Mouse (Mus musculus) hindbrain, embryonic 12.5 days (tissue): Measurements from ENCODE around the gene Cd300c. TPM values are rescaled to one million over a fixed set of nuclear protein-coding genes. Genes with fewer than 3 reads are reported as not detected.
"Not testable (repeated sequence)": the region's sequence is repeated elsewhere in the genome, so short reads cannot be mapped to it uniquely, and the experiment has no call there.

Experiments used
- ATAC-seq: fragments of 200-750 bp; cut with Nextera tagmentation; 2 replicates; pipeline ENCODE4 v1.8.0; 2017; ENCODE audit warnings: moderate TSS enrichment; ENCODE audit not compliant: low FRiP score
- H3K27ac ChIP-seq: fragments of 300-500 bp; sonication (generic); 2 replicates; pipeline ENCODE4 v1.5.1; 2016; ENCODE audit warnings: mild to moderate bottlenecking
- H3K27me3 ChIP-seq: fragments of 300-500 bp; sonication (generic); 2 replicates; pipeline ENCODE4 v1.6.1; 2016; ENCODE audit warnings: mild to moderate bottlenecking
- H3K36me3 ChIP-seq: fragments of 300-500 bp; sonication (generic); 2 replicates; pipeline ENCODE4 v1.6.1; 2016; ENCODE audit warnings: mild to moderate bottlenecking
- H3K4me1 ChIP-seq: fragments of 300-500 bp; sonication (generic); 2 replicates; pipeline ENCODE4 v1.6.1; 2016
- H3K4me2 ChIP-seq: fragments of 300-500 bp; sonication (generic); replicated peaks from 2 replicates; pipeline ENCODE4 v1.6.1; 2016; ENCODE audit warnings: mild to moderate bottlenecking
- H3K4me3 ChIP-seq: fragments of 300-500 bp; sonication (generic); 2 replicates; pipeline ENCODE4 v1.5.1; 2016; ENCODE audit warnings: mild to moderate bottlenecking
- H3K9ac ChIP-seq: fragments of 300-500 bp; sonication (generic); 2 replicates; pipeline ENCODE4 v1.6.1; 2016; ENCODE audit warnings: mild to moderate bottlenecking, moderate library complexity
- H3K9me3 ChIP-seq: fragments of 300-500 bp; sonication (generic); replicated peaks from 2 replicates; pipeline ENCODE4 v1.6.1; 2016; ENCODE audit warnings: mild to moderate bottlenecking
- WGBS: fragments of 180-500 bp; shearing (Covaris S2); methylation state at CpG from one replicate; pipeline ENCODE4 v1.1.7; 2016; 5-methylcytosine and 5-hydroxymethylcytosine counted together
- polyA plus RNA-seq: library from polyadenylated mRNA; unstranded; fragments of >200 nt; fragmentation: Nextera tagmentation; extraction: Ambion mirVana; gene quantifications from 2 replicates; pipeline ENCODE4 v1.2.1, GENCODE M21; 2016

Gene Cd300c
- not detected in 2 replicates for polyA plus RNA-seq

- Histone ChIP-seq H3K27ac (no peak within 1 kb of the TSS), H3K27me3 (no peaks in the 10 kb centered on the region), H3K36me3 (no peaks in the 10 kb centered on the region), H3K9me3 (peaks cover under 1% of the 10 kb centered on the region; the same call in 1 of the 2 replicates), H3K4me1 (no peaks in the 10 kb centered on the region), H3K4me3 (no peak within 1 kb of the TSS), H3K4me2 (no peak within 1 kb of the TSS), H3K9ac (no peak within 1 kb of the TSS)
- WGBS: 79% methylated on average over 9 of the region's 9 CpGs
- no peak for ATAC-seq
Measured at GRCm38 (mm10) chr11:114968752-114969207, at the start of gene Cd300c. Gene Cd300c (minus strand): TSS chr11:114969157.

DNA sequence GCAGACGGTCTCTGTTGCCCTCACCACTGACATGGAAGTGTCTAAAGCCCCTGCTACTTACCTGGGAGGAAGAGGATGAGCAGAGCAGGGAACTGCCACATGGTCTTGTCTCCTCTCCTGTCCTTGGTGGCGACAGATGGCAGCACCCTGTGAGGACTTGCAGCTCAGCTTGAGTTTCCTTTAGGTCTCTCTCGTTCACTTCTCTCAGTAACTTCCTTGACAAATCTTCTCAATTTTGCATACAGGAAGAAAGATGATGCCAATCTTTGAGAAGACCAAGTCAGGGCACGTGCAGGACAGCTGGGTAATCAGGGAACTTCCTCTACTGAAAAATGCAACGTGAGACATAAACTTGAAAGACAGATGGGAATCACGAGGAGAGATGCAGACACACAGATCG lies 47.1 kb upstream of the Cd300c start, which contains the start of gene Cd300ld2:
Gene Cd300ld2 (minus strand): TSS at position 101 of the 400 bp plus-strand sequence.
- ATAC-seq, H3K9me3 ChIP-seq, H3K36me3 ChIP-seq, H3K4me1 ChIP-seq, H3K27ac ChIP-seq, H3K9ac ChIP-seq, H3K4me3 ChIP-seq, H3K27me3 ChIP-seq, H3K4me2 ChIP-seq: not testable (repeated sequence)
- WGBS: no CpG with 5 or more reads among the region's 7 CpGs

DNA sequence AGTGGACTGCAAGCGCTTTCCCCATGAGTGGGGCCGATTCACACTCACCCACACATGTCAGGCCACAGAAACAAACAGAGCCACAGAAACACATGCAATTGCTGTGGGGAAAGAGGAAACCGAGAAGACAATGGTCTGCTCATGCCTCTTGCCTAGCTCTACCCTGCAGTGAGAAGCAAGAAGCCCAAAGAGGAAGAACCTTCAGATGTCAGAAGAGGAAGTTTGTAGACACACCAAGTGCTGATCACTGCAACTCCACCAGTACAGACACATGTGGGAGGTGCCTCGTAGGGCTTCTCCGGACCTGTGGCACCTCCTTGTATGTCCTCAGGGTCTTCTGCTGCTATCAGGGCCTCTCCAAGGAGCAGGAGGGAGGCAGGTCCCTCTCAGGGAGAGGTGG lies 35.1 kb upstream of the Cd300c start:
- no peak for ATAC-seq
- H3K4me2 ChIP-seq: no peak overlapping the region
- 89% methylated on average over 5 of the region's 5 CpGs for WGBS
- H3K9ac ChIP-seq: no peak overlapping the region
- H3K9me3 ChIP-seq: no peaks in the 10 kb centered on the region
- H3K27ac ChIP-seq: no peak overlapping the region
- H3K4me1 ChIP-seq: no peaks in the 10 kb centered on the region
- no peaks in the 10 kb centered on the region; the same call in 1 of the 2 replicates for H3K27me3 ChIP-seq
- no peak overlapping the region for H3K4me3 ChIP-seq
- no peaks in the 10 kb centered on the region for H3K36me3 ChIP-seq

DNA sequence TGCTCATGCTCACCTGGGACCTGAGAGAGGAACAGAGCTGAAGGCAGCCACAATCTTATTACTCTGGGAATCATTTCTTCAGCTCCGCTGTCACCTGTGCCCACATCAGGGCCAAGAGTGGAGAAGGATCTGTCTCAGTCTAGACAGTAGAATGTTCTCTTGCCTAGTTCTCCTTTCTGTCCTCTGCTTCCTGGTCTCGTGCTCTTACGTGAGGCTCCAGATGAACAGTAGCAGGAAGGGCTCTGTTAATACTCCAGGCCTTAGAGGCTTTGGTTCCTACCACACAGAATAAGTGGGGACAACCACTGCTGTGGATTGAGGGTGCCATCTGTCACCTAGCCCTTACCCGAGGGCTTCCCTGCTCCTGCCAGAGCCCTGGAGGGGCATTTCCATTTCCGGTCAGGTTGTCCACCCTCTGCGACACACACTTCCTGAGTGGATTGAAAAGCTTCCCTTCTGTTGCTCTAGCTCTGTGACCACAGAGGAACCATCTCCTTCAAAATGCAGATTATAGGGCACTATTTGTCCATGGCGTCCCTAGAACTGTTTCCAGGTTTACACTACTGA lies 32.6 kb upstream of the Cd300c start, which contains the start of gene Cd300c2:
Gene Cd300c2 (minus strand): TSS at position 407 of the 567 bp plus-strand sequence.
- Histone ChIP-seq H3K9me3 (no peaks in the 10 kb centered on the region), H3K9ac (no peak within 1 kb of the TSS), H3K4me1 (no peaks in the 10 kb centered on the region), H3K27ac (no peak within 1 kb of the TSS), H3K27me3 (no peaks in the 10 kb centered on the region; the same call in 1 of the 2 replicates), H3K4me2 (no peak within 1 kb of the TSS), H3K36me3 (no peaks in the 10 kb centered on the region), H3K4me3 (no peak within 1 kb of the TSS)
- no peak for ATAC-seq
- 81% methylated on average over 7 of the region's 7 CpGs for WGBS

DNA sequence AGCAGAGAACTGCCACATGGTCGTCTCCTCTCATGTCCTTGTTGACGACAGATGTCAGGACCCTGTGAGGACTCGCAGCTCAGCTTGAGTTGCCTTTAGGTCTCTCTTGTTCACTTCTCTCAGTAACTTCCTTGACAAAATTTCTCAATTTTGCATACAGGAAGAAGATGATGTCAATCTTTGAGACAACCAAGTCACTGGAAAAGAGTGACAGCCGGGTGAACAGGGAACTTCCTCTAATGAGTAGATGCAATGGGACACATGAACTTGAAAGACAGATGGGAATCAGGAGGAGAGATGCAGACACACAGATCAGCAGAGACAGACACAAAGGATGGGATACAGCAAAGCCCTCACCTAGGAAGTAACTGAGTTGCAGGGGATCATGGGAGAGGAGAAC lies 20.8 kb upstream of the Cd300c start, which contains the start of gene Cd300ld:
Gene Cd300ld (minus strand): TSS at position 130 of the 400 bp plus-strand sequence.
- ATAC-seq: no peak
- no peaks in the 10 kb centered on the region for H3K9me3 ChIP-seq
- no peaks in the 10 kb centered on the region for H3K27me3 ChIP-seq
- no peak within 1 kb of the TSS for H3K4me2 ChIP-seq
- H3K9ac ChIP-seq: no peak within 1 kb of the TSS
- 86% methylated on average over 4 of the region's 4 CpGs for WGBS
- no peak within 1 kb of the TSS for H3K4me3 ChIP-seq
- no peaks in the 10 kb centered on the region for H3K4me1 ChIP-seq
- H3K36me3 ChIP-seq: no peaks in the 10 kb centered on the region
- no peak within 1 kb of the TSS for H3K27ac ChIP-seq

DNA sequence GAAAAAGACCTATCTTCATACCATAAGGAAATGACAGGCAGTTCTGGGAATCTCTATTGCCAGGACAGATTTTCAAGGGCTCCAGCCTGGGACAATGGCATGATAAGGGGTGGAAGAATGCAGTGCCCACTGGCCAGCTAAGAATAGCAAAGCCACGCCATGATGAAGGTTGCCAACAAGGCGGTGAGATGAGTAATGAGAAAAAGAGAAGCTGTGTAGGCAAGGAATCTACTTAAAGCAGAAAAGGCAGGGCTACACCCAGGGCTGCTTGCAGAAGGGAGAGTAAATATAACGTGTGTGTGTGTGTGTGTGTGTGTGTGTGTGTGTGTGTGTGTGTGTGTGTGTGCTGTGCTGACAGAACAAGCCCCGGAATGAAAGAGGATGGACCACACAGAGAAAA lies 12.9 kb upstream of the Cd300c start:
- Histone ChIP-seq H3K27me3 (no peaks in the 10 kb centered on the region), H3K4me2 (no peak overlapping the region), H3K9me3 (peaks cover 19% of the 10 kb centered on the region), H3K4me1 (no peaks in the 10 kb centered on the region), H3K9ac (no peak overlapping the region), H3K27ac (no peak overlapping the region), H3K4me3 (no peak overlapping the region), H3K36me3 (no peaks in the 10 kb centered on the region)
- 77% methylated on average over 4 of the region's 4 CpGs for WGBS
- no peak for ATAC-seq

- WGBS: 90% methylated on average over 10 of the region's 10 CpGs
- Histone ChIP-seq H3K4me2 (no peak overlapping the region), H3K36me3 (no peaks in the 10 kb centered on the region), H3K27me3 (no peaks in the 10 kb centered on the region), H3K9ac (no peak overlapping the region), H3K27ac (no peak overlapping the region), H3K4me3 (no peak overlapping the region), H3K9me3 (peaks cover 10% of the 10 kb centered on the region; the same call in 1 of the 2 replicates), H3K4me1 (no peaks in the 10 kb centered on the region)
- ATAC-seq: no peak
Measured at GRCm38 (mm10) chr11:114972726-114973125, 3.8 kb upstream of the Cd300c start.

DNA sequence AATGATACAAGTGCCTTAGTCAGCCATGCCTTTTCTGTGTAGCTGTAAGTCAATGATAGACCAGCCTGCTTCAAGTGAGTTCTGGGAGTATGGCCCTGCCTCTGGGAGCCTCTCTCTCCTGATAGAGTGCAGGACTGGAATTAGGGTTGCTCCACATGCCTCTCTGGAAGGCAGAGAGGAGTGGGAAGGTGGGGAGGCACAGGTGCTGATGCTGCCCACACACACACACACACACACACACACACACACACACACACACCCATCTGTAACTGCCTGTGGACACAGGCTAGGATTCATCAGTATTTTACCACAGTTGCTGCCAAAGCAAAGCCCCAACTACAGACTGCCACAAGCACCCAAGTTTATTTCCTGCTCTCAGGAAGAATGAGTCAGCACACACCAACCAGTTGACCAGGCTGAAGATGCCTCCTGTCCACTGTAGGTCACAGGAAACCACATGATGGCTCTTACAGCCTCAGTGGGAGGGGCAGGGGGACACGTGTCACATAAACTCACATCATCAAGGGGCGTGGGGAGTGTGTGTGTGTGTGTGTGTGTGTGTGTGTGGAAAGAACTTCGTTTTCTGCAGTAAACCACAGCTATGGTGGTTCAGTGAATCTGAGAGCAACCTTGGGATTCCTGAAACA lies 3.7 kb downstream of the Cd300c start:
- no peak overlapping the region for H3K9ac ChIP-seq
- WGBS: 58% methylated on average over 3 of the region's 3 CpGs
- no peak overlapping the region for H3K4me2 ChIP-seq
- no peaks in the 10 kb centered on the region for H3K27me3 ChIP-seq
- no peak overlapping the region for H3K4me3 ChIP-seq
- no peak for ATAC-seq
- no peaks in the 10 kb centered on the region for H3K4me1 ChIP-seq
- H3K9me3 ChIP-seq: no peaks in the 10 kb centered on the region
- H3K27ac ChIP-seq: no peak overlapping the region
- no peaks in the 10 kb centered on the region for H3K36me3 ChIP-seq

DNA sequence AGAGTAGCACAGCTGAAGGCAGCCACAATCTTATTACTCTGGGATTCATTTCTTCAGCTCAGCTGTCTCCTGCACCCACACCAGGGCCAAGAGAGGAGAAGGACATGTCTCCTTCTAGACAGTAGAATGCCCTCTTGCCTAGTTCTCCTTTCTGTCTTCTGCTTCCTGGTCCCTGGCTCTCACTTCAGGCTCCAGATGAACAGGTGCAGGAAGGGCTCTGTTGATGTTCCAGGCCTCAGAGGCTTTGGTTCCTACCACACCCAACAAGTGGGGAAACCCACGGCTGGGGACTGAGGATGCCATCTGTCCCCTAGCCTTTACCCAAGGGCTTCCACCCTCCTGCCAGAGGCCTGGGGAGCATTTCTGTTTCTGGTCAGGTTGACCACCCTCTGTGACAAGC lies 8.6 kb downstream of the Cd300c start:
- H3K4me2 ChIP-seq: no peak overlapping the region
- ATAC-seq: no peak
- no peak overlapping the region for H3K4me3 ChIP-seq
- WGBS: 71% methylated on average over 1 of the region's 1 CpGs
- H3K27ac ChIP-seq: no peak overlapping the region
- H3K4me1 ChIP-seq: no peaks in the 10 kb centered on the region
- H3K36me3 ChIP-seq: no peaks in the 10 kb centered on the region
- no peaks in the 10 kb centered on the region for H3K27me3 ChIP-seq
- H3K9ac ChIP-seq: no peak overlapping the region
- no peaks in the 10 kb centered on the region for H3K9me3 ChIP-seq

- Histone ChIP-seq H3K27ac (no peak within 1 kb of the TSS), H3K4me3 (no peak within 1 kb of the TSS), H3K27me3 (no peaks in the 10 kb centered on the region), H3K4me2 (no peak within 1 kb of the TSS), H3K36me3 (no peaks in the 10 kb centered on the region), H3K4me1 (no peaks in the 10 kb centered on the region), H3K9ac (no peak within 1 kb of the TSS), H3K9me3 (no peaks in the 10 kb centered on the region)
- no peak for ATAC-seq
- WGBS: 69% methylated on average over 6 of the region's 6 CpGs
Measured at GRCm38 (mm10) chr11:114934144-114934543, 34.8 kb downstream of the Cd300c start, which contains the start of gene Cd300lb. Gene Cd300lb (minus strand): TSS chr11:114934386.

DNA sequence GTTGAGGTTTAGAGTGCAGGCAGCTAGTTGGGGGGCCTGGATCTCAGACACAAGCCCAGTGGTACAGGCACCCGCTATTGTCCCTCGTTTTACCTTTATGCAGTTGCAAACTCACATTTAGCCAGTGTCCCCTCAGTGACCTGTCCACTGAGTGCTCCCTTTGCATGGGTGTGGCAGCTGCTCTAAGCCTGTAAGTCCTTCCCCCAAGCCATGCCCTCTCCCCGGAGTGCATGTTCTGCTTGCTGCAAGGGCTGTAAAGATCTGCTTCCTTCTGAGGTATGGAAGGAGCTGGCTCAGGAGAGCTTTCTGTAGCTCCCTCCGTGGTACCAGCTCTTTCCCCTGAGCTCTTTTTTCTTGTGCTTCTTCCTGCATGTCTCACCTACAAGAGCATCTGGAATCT lies 35.4 kb downstream of the Cd300c start:
- Histone ChIP-seq H3K27ac (no peak overlapping the region), H3K27me3 (no peaks in the 10 kb centered on the region), H3K4me2 (no peak overlapping the region), H3K36me3 (no peaks in the 10 kb centered on the region), H3K4me1 (no peaks in the 10 kb centered on the region), H3K4me3 (no peak overlapping the region), H3K9me3 (no peaks in the 10 kb centered on the region), H3K9ac (no peak overlapping the region)
- 83% methylated on average over 4 of the region's 4 CpGs for WGBS
- ATAC-seq: no peak

DNA sequence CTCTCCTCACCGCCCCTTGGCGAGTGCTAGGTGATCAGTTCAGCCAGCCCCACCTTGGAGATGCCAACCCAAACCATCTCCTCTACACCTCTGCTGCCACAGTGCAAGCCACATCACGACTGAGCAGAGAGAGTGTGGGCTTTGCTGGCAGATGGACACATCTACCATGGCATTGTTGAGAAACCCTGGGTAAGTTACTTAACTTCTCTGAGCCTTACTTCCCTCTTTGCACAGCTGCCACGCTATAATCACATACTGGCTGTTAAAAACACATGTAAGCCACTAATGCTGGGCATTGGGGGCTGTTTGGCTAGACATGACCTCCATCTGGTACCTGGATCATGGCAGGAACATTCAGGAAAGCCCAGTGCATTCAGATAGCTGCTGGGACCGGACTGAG lies 37.9 kb downstream of the Cd300c start:
- Histone ChIP-seq H3K36me3 (no peaks in the 10 kb centered on the region), H3K27ac (no peak overlapping the region), H3K4me2 (no peak overlapping the region), H3K9ac (no peak overlapping the region), H3K9me3 (no peaks in the 10 kb centered on the region), H3K4me1 (no peaks in the 10 kb centered on the region), H3K4me3 (no peak overlapping the region), H3K27me3 (no peaks in the 10 kb centered on the region)
- no peak for ATAC-seq
- WGBS: 82% methylated on average over 5 of the region's 5 CpGs

DNA sequence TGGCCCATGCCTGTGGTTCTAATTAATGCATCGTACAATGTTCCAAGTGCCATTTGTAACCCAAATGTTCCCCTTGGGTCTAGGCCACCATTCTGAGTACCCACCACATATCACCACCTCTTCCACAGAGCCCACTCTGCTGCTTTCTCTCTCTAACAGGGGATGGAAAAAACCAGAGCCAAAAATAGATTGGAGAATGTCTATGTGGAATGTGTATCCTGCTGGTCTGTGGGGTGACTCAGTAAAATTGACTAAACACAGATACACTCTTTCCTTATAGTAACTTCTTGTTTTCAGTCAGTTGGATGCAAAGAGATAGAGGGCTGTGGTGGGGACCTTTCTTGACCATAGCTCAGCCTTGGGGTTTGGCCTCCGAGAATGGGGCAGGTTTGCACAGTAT lies 39.4 kb downstream of the Cd300c start:
- ATAC-seq: no peak
- Histone ChIP-seq H3K27ac (no peak overlapping the region), H3K9ac (no peak overlapping the region), H3K4me3 (no peak overlapping the region), H3K36me3 (no peaks in the 10 kb centered on the region), H3K4me1 (no peaks in the 10 kb centered on the region), H3K27me3 (no peaks in the 10 kb centered on the region), H3K4me2 (no peak overlapping the region), H3K9me3 (no peaks in the 10 kb centered on the region)
- WGBS: 93% methylated on average over 2 of the region's 2 CpGs
